Mouse (Mus musculus) embryonic fibroblast, embryonic 13.5 days (primary cell): ENCODE measurements around the gene AI481877.

Experiments used
- CTCF ChIP-seq: IDR thresholded peaks from 2 replicates; pipeline ENCODE4 v1.5.1; 2011; ENCODE audit warnings: mild to moderate bottlenecking, control low read depth, low read length, moderate library complexity, borderline replicate concordance; ENCODE audit not compliant: insufficient read depth
- POLR2A ChIP-seq: IDR thresholded peaks from 2 replicates; pipeline ENCODE4 v1.6.1; 2011; ENCODE audit warnings: low read depth, mild to moderate bottlenecking, control low read depth, low read length, moderate library complexity

DNA sequence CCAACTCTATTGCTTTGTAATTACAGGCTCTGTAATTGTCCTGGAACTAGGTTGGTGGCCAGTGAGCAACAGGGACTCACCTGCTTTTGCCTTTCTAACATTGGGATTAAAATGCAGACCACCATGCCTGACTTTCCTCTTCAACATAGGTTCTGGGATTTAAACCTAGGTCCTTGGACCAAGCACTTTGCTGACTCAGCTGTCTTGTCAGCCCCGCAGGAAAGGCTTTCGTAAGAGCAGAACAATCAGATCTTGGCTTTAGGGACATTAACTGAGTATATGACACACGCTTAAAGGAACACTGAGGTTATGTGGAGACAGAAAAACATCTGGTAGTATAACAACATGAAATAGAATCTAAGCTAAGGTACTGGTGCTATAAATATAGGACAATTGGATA lies 80.9 kb downstream of the AI481877 start:
- no peak for TF ChIP-seq POLR2A
- TF ChIP-seq CTCF = no peak
